Mouse (Mus musculus) brown adipose tissue, adult 24 weeks (tissue): ENCODE data around the gene Ulk4. TPM values are rescaled to one million over a fixed set of nuclear protein-coding genes. Genes with fewer than 3 reads are reported as not detected.

Experiments used
- H3K27ac ChIP-seq: fragments of 200-500 bp; replicated peaks from 2 replicates; pipeline ENCODE4 v1.5.1; 2012; ENCODE audit warnings: low read depth, mild to moderate bottlenecking, low read length
- H3K4me1 ChIP-seq: fragments of 200-500 bp; 2 replicates; pipeline ENCODE4 v1.6.1; 2012; ENCODE audit warnings: low read length, mixed read lengths; ENCODE audit not compliant: control insufficient read depth, insufficient read depth, insufficient read length
- H3K4me3 ChIP-seq: fragments of 200-500 bp; 2 replicates; pipeline ENCODE4 v1.5.1; 2012; ENCODE audit warnings: low read depth, mild to moderate bottlenecking, low read length, moderate library complexity; ENCODE audit not compliant: insufficient read depth
- polyA plus RNA-seq: library from polyadenylated mRNA; stranded (reverse); fragments of >200 nt; gene quantifications from 2 replicates; pipeline ENCODE4 v1.2.4, GENCODE M21; 2012; ENCODE audit not compliant: missing spikeins, insufficient read depth, insufficient read length

The Ulk4 gene
- polyA plus RNA-seq, 1 experiment = not detected

GRCm38 (mm10) chr9:121286325-121286901 is 9.4 kb upstream of the Ulk4 start:
- Histone ChIP-seq H3K27ac (peak overlapping the region; percentile 62), H3K4me3 (0 out of 2 replicates have a peak overlapping the region, but pooled peaks have one; percentile 71)

GRCm38 (mm10) chr9:121285341-121286324 is 8.6 kb upstream of the Ulk4 start:
- Histone ChIP-seq H3K27ac (peak overlapping the region; percentile 62), H3K4me3 (peak overlapping the region; percentile 71), H3K4me1 (no peaks in the 10 kb centered on the region)

More at GRCm38 (mm10) chr9:121286325-121286901, 9.4 kb upstream of the Ulk4 start:
- H3K4me1 ChIP-seq = no peaks in the 10 kb centered on the region

GRCm38 (mm10) chr9:121284422-121284821 is 7.4 kb upstream of the Ulk4 start:
- H3K4me1 ChIP-seq = no peaks in the 10 kb centered on the region

GRCm38 (mm10) chr9:121283620-121284185 is 6.7 kb upstream of the Ulk4 start:
- no peaks in the 10 kb centered on the region for H3K4me1 ChIP-seq
- no peak overlapping the region for H3K27ac ChIP-seq
- no peak overlapping the region for H3K4me3 ChIP-seq

More at GRCm38 (mm10) chr9:121284422-121284821, 7.4 kb upstream of the Ulk4 start:
- Histone ChIP-seq H3K27ac (no peak overlapping the region), H3K4me3 (no peak overlapping the region)

- no peak overlapping the region for H3K27ac ChIP-seq
- H3K4me1 ChIP-seq = no peaks in the 10 kb centered on the region; the same call in 1 of the 2 replicates
- no peak overlapping the region for H3K4me3 ChIP-seq
Measured at GRCm38 (mm10) chr9:121281891-121282290, 4.9 kb upstream of the Ulk4 start.

- no peaks in the 10 kb centered on the region; the same call in 1 of the 2 replicates for H3K4me1 ChIP-seq
- H3K4me3 ChIP-seq = no peak overlapping the region
- H3K27ac ChIP-seq = no peak overlapping the region
Measured at GRCm38 (mm10) chr9:121279216-121279615, 2.2 kb upstream of the Ulk4 start.

GRCm38 (mm10) chr9:121276745-121277117 is 266 bp downstream of the Ulk4 start:
- peak overlapping the region; percentile 83 for H3K4me3 ChIP-seq
- no peaks in the 10 kb centered on the region; the same call in 1 of the 2 replicates for H3K4me1 ChIP-seq
- no peak overlapping the region for H3K27ac ChIP-seq

- no peaks in the 10 kb centered on the region for H3K4me1 ChIP-seq
- no peak overlapping the region for H3K27ac ChIP-seq
- H3K4me3 ChIP-seq = no peak overlapping the region
Measured at GRCm38 (mm10) chr9:121271561-121271960, 5.4 kb downstream of the Ulk4 start.

GRCm38 (mm10) chr9:121271149-121271548 is 5.8 kb downstream of the Ulk4 start:
- H3K4me1 ChIP-seq = no peaks in the 10 kb centered on the region
- H3K4me3 ChIP-seq = no peak overlapping the region
- no peak overlapping the region for H3K27ac ChIP-seq

- no peak overlapping the region for H3K27ac ChIP-seq
- H3K4me1 ChIP-seq = no peaks in the 10 kb centered on the region
- no peak overlapping the region for H3K4me3 ChIP-seq
Measured at GRCm38 (mm10) chr9:121265307-121265706, 11.7 kb downstream of the Ulk4 start.

GRCm38 (mm10) chr9:121257106-121257505 is 19.9 kb downstream of the Ulk4 start:
- H3K4me1 ChIP-seq = no peaks in the 10 kb centered on the region
- no peak overlapping the region for H3K4me3 ChIP-seq

GRCm38 (mm10) chr9:121254761-121255160 is 22.2 kb downstream of the Ulk4 start:
- Histone ChIP-seq H3K4me3 (no peak overlapping the region), H3K27ac (no peak overlapping the region), H3K4me1 (no peaks in the 10 kb centered on the region)

More at GRCm38 (mm10) chr9:121257106-121257505, 19.9 kb downstream of the Ulk4 start:
- no peak overlapping the region for H3K27ac ChIP-seq

GRCm38 (mm10) chr9:121253983-121254382 is 23.0 kb downstream of the Ulk4 start:
- no peaks in the 10 kb centered on the region for H3K4me1 ChIP-seq
- H3K4me3 ChIP-seq = no peak overlapping the region
- H3K27ac ChIP-seq = 0 out of 2 replicates have a peak overlapping the region, but pooled peaks have one; percentile 32

GRCm38 (mm10) chr9:121250854-121251253 is 26.1 kb downstream of the Ulk4 start:
- H3K4me1 ChIP-seq = no peaks in the 10 kb centered on the region
- no peak overlapping the region for H3K27ac ChIP-seq
- no peak overlapping the region for H3K4me3 ChIP-seq

- Histone ChIP-seq H3K4me1 (no peaks in the 10 kb centered on the region), H3K4me3 (no peak overlapping the region), H3K27ac (no peak overlapping the region)
Measured at GRCm38 (mm10) chr9:121249805-121250204, 27.2 kb downstream of the Ulk4 start.
